Mouse (Mus musculus): Measurements from ENCODE around the gene Flot2. TPM values are rescaled to one million over a fixed set of nuclear protein-coding genes. Genes with fewer than 3 reads are reported as not detected.

Gene Flot2
- 3.7 TPM for polyA plus RNA-seq (2014; fragmentation: Illumina TruSeq; extraction: RNeasy Lipid Tissue Mini Kit (QIAGEN cat#74804); ENCODE audit: low read depth, low replicate concordance)

GRCm38 (mm10) chr11:78037831-78038752, at the start of gene Flot2:
Gene Flot2, plus strand, starts transcription at chr11:78037931.

GRCm38 (mm10) chr11:78031947-78032808, 5.6 kb upstream of the Flot2 start, which contains the start of gene Dhrs13:
Gene Dhrs13, plus strand, starts transcription at chr11:78032280.

GRCm38 (mm10) chr11:78079961-78080921, 42.5 kb downstream of the Flot2 start, which contains the start of gene Eral1:
Gene Eral1, minus strand, starts transcription at chr11:78080383.

GRCm38 (mm10) chr11:78094504-78095143, 56.9 kb downstream of the Flot2 start, which contains the start of gene Fam222b:
Gene Fam222b, plus strand, starts transcription at chr11:78094660.

Other genes starting within 250 kb of the Flot2 start
- 0.46 TPM for gene Pipox, start 143.8 kb upstream of the Flot2 start, polyA plus RNA-seq (2014; fragmentation: Illumina TruSeq; extraction: RNeasy Lipid Tissue Mini Kit (QIAGEN cat#74804); ENCODE audit: low read depth, low replicate concordance)
- 0.08 TPM for gene Sez6, start 107.1 kb upstream of the Flot2 start, polyA plus RNA-seq (2014; fragmentation: Illumina TruSeq; extraction: RNeasy Lipid Tissue Mini Kit (QIAGEN cat#74804); ENCODE audit: low read depth, low replicate concordance)
- 10.3 TPM for gene Phf12, start 55.2 kb upstream of the Flot2 start, polyA plus RNA-seq (2014; fragmentation: Illumina TruSeq; extraction: RNeasy Lipid Tissue Mini Kit (QIAGEN cat#74804); ENCODE audit: low read depth, low replicate concordance)
- gene Dhrs13, start 5.7 kb upstream of the Flot2 start, polyA plus RNA-seq (2014; fragmentation: Illumina TruSeq; extraction: RNeasy Lipid Tissue Mini Kit (QIAGEN cat#74804); ENCODE audit: low read depth, low replicate concordance): 3.7 TPM
- gene Eral1, start 42.5 kb downstream of the Flot2 start, polyA plus RNA-seq (2014; fragmentation: Illumina TruSeq; extraction: RNeasy Lipid Tissue Mini Kit (QIAGEN cat#74804); ENCODE audit: low read depth, low replicate concordance): 4.5 TPM
- 4.6 TPM for gene Fam222b, start 56.7 kb downstream of the Flot2 start, polyA plus RNA-seq (2014; fragmentation: Illumina TruSeq; extraction: RNeasy Lipid Tissue Mini Kit (QIAGEN cat#74804); ENCODE audit: low read depth, low replicate concordance)
- 0.08 TPM for gene Traf4, start 127.7 kb downstream of the Flot2 start, polyA plus RNA-seq (2014; fragmentation: Illumina TruSeq; extraction: RNeasy Lipid Tissue Mini Kit (QIAGEN cat#74804); ENCODE audit: low read depth, low replicate concordance)
- gene Nek8, start 138.7 kb downstream of the Flot2 start, polyA plus RNA-seq (2014; fragmentation: Illumina TruSeq; extraction: RNeasy Lipid Tissue Mini Kit (QIAGEN cat#74804); ENCODE audit: low read depth, low replicate concordance): 5.8 TPM
- gene Tlcd1, start 138.8 kb downstream of the Flot2 start, polyA plus RNA-seq (2014; fragmentation: Illumina TruSeq; extraction: RNeasy Lipid Tissue Mini Kit (QIAGEN cat#74804); ENCODE audit: low read depth, low replicate concordance): 44.7 TPM
- 243 TPM for gene Rpl23a, start 145.7 kb downstream of the Flot2 start, polyA plus RNA-seq (2014; fragmentation: Illumina TruSeq; extraction: RNeasy Lipid Tissue Mini Kit (QIAGEN cat#74804); ENCODE audit: low read depth, low replicate concordance)
- 2.0 TPM for gene Rab34, start 150.5 kb downstream of the Flot2 start, polyA plus RNA-seq (2014; fragmentation: Illumina TruSeq; extraction: RNeasy Lipid Tissue Mini Kit (QIAGEN cat#74804); ENCODE audit: low read depth, low replicate concordance)
- 338 TPM for gene Proca1, start 155.5 kb downstream of the Flot2 start, polyA plus RNA-seq (2014; fragmentation: Illumina TruSeq; extraction: RNeasy Lipid Tissue Mini Kit (QIAGEN cat#74804); ENCODE audit: low read depth, low replicate concordance)
- 11.0 TPM for gene Sdf2, start 207.8 kb downstream of the Flot2 start, polyA plus RNA-seq (2014; fragmentation: Illumina TruSeq; extraction: RNeasy Lipid Tissue Mini Kit (QIAGEN cat#74804); ENCODE audit: low read depth, low replicate concordance)
- 19.5 TPM for gene Supt6, start 208.1 kb downstream of the Flot2 start, polyA plus RNA-seq (2014; fragmentation: Illumina TruSeq; extraction: RNeasy Lipid Tissue Mini Kit (QIAGEN cat#74804); ENCODE audit: low read depth, low replicate concordance)
- 126 TPM for gene 2610507B11Rik, start 223.8 kb downstream of the Flot2 start, polyA plus RNA-seq (2014; fragmentation: Illumina TruSeq; extraction: RNeasy Lipid Tissue Mini Kit (QIAGEN cat#74804); ENCODE audit: low read depth, low replicate concordance)

All from testis, adult 10 weeks (tissue).